Mouse (Mus musculus) ES-Bruce4 (cell line): ENCODE measurements around the gene Stxbp5. TPM values are rescaled to one million over a fixed set of nuclear protein-coding genes. Genes with fewer than 3 reads are reported as not detected.

ENCODE experiments used
- H3K27ac ChIP-seq: 2 replicates; pipeline ENCODE4 v1.5.1; 2012; ENCODE audit warnings: low read length, inconsistent platforms; ENCODE audit not compliant: insufficient read depth
- H3K27me3 ChIP-seq: 2 replicates; pipeline ENCODE4 v1.6.1; 2012; ENCODE audit warnings: mild to moderate bottlenecking, low read length, inconsistent platforms; ENCODE audit not compliant: control insufficient read depth, poor library complexity, insufficient read depth, severe bottlenecking
- H3K36me3 ChIP-seq: 2 replicates; pipeline ENCODE4 v1.6.1; 2012; ENCODE audit warnings: inconsistent platforms, mild to moderate bottlenecking, low read length, moderate library complexity; ENCODE audit not compliant: control insufficient read depth, poor library complexity, insufficient read depth, severe bottlenecking
- H3K4me1 ChIP-seq: one replicate; pipeline ENCODE4 v1.8.1; 2011; ENCODE audit warnings: low read length; ENCODE audit not compliant: control insufficient read depth, insufficient read depth
- H3K4me3 ChIP-seq: 2 replicates; pipeline ENCODE4 v1.5.1; 2011; ENCODE audit warnings: low read depth, mild to moderate bottlenecking, low read length
- H3K9ac ChIP-seq: 2 replicates; pipeline ENCODE4 v1.6.1; 2012; ENCODE audit warnings: low read depth, mild to moderate bottlenecking, inconsistent platforms; ENCODE audit not compliant: poor library complexity, severe bottlenecking
- H3K9me3 ChIP-seq: replicated peaks from 2 replicates; pipeline ENCODE4 v1.6.1; 2012; ENCODE audit warnings: mild to moderate bottlenecking, low read length, inconsistent platforms; ENCODE audit not compliant: control insufficient read depth, poor library complexity, insufficient read depth, severe bottlenecking
- CTCF ChIP-seq: IDR thresholded peaks from one replicate; pipeline ENCODE4 v1.8.1; 2011; ENCODE audit warnings: low read depth, low read length
- EP300 ChIP-seq: IDR thresholded peaks from 2 replicates; pipeline ENCODE4 v1.6.1; 2011; ENCODE audit warnings: low read depth, low read length; ENCODE audit not compliant: insufficient read depth
- POLR2A ChIP-seq: IDR thresholded peaks from one replicate; pipeline ENCODE4 v1.8.1; 2011; ENCODE audit warnings: low read length; ENCODE audit not compliant: insufficient read depth
- polyA plus RNA-seq: library from polyadenylated mRNA; stranded (reverse); fragments of >200 nt; gene quantifications from 2 replicates; pipeline ENCODE4 v1.2.4, GENCODE M21; 2011; ENCODE audit warnings: low read depth; ENCODE audit not compliant: missing spikeins, insufficient read depth, insufficient read length

The Stxbp5 gene
- polyA plus RNA-seq, 1 experiment = 18.7 TPM

GRCm38 (mm10) chr10:9796429-9796828, 104.5 kb downstream of the Stxbp5 start:
- Histone ChIP-seq H3K27ac (no peak overlapping the region), H3K9ac (no peak overlapping the region), H3K27me3 (no peaks in the 10 kb centered on the region), H3K36me3 (no peaks in the 10 kb centered on the region), H3K9me3 (no peaks in the 10 kb centered on the region), H3K4me1 (no peaks in the 10 kb centered on the region), H3K4me3 (no peak overlapping the region)
- TF ChIP-seq POLR2A = no peak
- TF ChIP-seq EP300 = no peak
- TF ChIP-seq CTCF = no peak

GRCm38 (mm10) chr10:9794429-9794828, 106.5 kb downstream of the Stxbp5 start:
- TF ChIP-seq POLR2A = no peak
- no peak for TF ChIP-seq EP300
- no peak for TF ChIP-seq CTCF
- H3K36me3 ChIP-seq = no peaks in the 10 kb centered on the region
- H3K9ac ChIP-seq = no peak overlapping the region
- no peak overlapping the region for H3K27ac ChIP-seq
- H3K4me3 ChIP-seq = no peak overlapping the region
- no peaks in the 10 kb centered on the region for H3K4me1 ChIP-seq
- no peaks in the 10 kb centered on the region for H3K9me3 ChIP-seq
- no peaks in the 10 kb centered on the region for H3K27me3 ChIP-seq

GRCm38 (mm10) chr10:9790947-9791346, 109.9 kb downstream of the Stxbp5 start:
- Histone ChIP-seq H3K27ac (no peak overlapping the region), H3K36me3 (no peaks in the 10 kb centered on the region), H3K4me3 (no peak overlapping the region), H3K4me1 (no peaks in the 10 kb centered on the region), H3K27me3 (no peaks in the 10 kb centered on the region), H3K9me3 (no peaks in the 10 kb centered on the region), H3K9ac (no peak overlapping the region)
- TF ChIP-seq POLR2A = no peak
- no peak for TF ChIP-seq EP300
- TF ChIP-seq CTCF = no peak

DNA sequence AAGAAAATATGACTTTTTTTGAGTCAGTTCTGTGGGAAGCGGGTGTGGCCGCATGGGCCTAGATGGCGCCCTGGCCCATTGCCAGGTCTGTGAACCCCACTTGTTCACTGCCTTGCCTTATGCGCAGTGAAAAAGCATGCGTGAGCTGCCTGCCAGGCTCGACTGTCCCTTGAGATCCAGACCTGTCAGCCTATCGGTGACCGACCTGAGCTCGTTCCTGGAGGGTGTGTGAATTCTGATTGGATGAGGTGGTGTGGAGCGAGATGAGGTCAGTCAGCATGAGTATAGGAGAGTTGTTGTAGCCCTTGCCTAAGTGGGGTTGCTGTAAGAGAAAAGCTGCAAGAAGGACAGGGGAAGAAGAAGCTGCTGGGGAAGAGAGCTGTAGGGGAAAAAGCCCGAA, 114.4 kb downstream of the Stxbp5 start:
- no peaks in the 10 kb centered on the region for H3K4me1 ChIP-seq
- no peak overlapping the region for H3K4me3 ChIP-seq
- TF ChIP-seq EP300 = no peak
- TF ChIP-seq CTCF = no peak
- TF ChIP-seq POLR2A = no peak
- no peaks in the 10 kb centered on the region for H3K9me3 ChIP-seq
- no peaks in the 10 kb centered on the region for H3K36me3 ChIP-seq
- no peaks in the 10 kb centered on the region for H3K27me3 ChIP-seq
- no peak overlapping the region for H3K9ac ChIP-seq
- H3K27ac ChIP-seq = no peak overlapping the region

DNA sequence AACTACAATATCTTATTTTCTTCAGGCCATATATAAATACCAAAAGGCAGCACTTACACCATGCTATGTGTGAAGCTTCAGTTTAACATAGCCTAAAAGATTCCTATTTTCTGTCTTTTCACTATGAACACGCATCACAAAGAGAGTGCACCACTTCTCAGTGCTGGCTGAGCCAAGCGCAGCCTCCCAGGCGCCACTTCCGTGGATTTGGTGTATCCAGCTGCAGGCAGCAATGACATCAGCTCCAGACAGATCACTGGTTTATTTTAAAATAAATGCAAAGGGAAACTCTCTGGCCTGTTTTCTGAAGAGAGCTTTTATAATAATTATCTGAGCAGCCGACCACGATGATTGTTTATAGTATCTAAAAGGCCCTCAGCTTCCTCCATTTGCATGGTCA, 115.2 kb downstream of the Stxbp5 start:
- no peaks in the 10 kb centered on the region for H3K4me1 ChIP-seq
- H3K9ac ChIP-seq = no peak overlapping the region
- no peak overlapping the region for H3K27ac ChIP-seq
- no peak for TF ChIP-seq EP300
- TF ChIP-seq POLR2A = no peak
- TF ChIP-seq CTCF = no peak
- H3K36me3 ChIP-seq = no peaks in the 10 kb centered on the region
- H3K4me3 ChIP-seq = no peak overlapping the region
- no peaks in the 10 kb centered on the region for H3K9me3 ChIP-seq
- H3K27me3 ChIP-seq = no peaks in the 10 kb centered on the region

DNA sequence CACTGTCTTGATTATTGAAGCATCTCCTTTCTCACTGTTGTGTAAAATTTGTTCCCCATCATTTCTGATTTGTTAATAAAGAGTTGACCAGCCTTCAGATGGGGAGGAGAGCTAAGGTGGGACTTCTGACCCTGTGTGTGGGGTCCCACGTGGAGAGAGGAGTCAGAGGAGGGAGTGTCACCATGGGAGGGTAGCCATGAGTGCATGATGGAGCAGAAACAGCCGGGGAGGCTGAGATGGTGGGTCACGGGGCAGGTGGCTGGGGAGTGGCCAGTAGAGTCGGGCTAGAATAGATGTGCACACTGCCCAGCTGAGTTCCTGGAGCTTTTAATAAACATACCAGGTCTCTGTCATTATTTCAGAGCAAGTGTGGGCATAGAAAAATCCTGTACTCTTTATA, 121.0 kb downstream of the Stxbp5 start:
- Histone ChIP-seq H3K27ac (no peak overlapping the region), H3K27me3 (no peaks in the 10 kb centered on the region), H3K4me3 (no peak overlapping the region), H3K36me3 (no peaks in the 10 kb centered on the region), H3K4me1 (no peaks in the 10 kb centered on the region), H3K9ac (no peak overlapping the region), H3K9me3 (no peaks in the 10 kb centered on the region)
- no peak for TF ChIP-seq CTCF
- TF ChIP-seq POLR2A = no peak
- no peak for TF ChIP-seq EP300
